Mouse (Mus musculus): ENCODE measurements around the gene Pcgf2.

GRCm38 (mm10) chr11:97743423-97743822 is 43.1 kb upstream of the Pcgf2 start:
- TF ChIP-seq CTCF (IDR thresholded peaks at IDR 0.05; ENCODE audit: low read depth) = no peak
- no peak for TF ChIP-seq EP300 (IDR thresholded peaks at IDR 0.05; ENCODE audit: low read depth)
